Mouse (Mus musculus): ENCODE measurements around the gene Aff4. TPM values are rescaled to one million over a fixed set of nuclear protein-coding genes. Genes with fewer than 3 reads are reported as not detected.
A peak's percentile ranks its signal among the peaks of the same experiment; 100 is the strongest.

The Aff4 gene
- polyA plus RNA-seq, 1 experiment from 2014 or later = 53.4 TPM

GRCm38 (mm10) chr11:53451361-53451760 is 100.7 kb downstream of the Aff4 start:
- Histone ChIP-seq H3K27ac (no peak overlapping the region), H3K9me3 (no peaks in the 10 kb centered on the region), H3K4me2 (no peak overlapping the region), H3K27me3 (no peaks in the 10 kb centered on the region), H3K4me1 (peaks cover 2% of the 10 kb centered on the region; the same call in 1 of the 2 replicates), H3K9ac (no peak overlapping the region), H3K36me3 (no peaks in the 10 kb centered on the region), H3K4me3 (no peak overlapping the region)
- no peak for ATAC-seq (ENCODE audit: borderline replicate concordance, extremely low read depth, low FRiP score, low TSS enrichment)
- 50% methylated on average over 2 of the region's 2 CpGs for WGBS

GRCm38 (mm10) chr11:53452396-53452795 is 101.8 kb downstream of the Aff4 start:
- H3K27me3 ChIP-seq = no peaks in the 10 kb centered on the region
- peaks cover 5% of the 10 kb centered on the region for H3K4me1 ChIP-seq
- no peaks in the 10 kb centered on the region for H3K36me3 ChIP-seq
- no peaks in the 10 kb centered on the region for H3K9me3 ChIP-seq
- no peak overlapping the region for H3K9ac ChIP-seq
- WGBS = 93% methylated on average over 9 of the region's 9 CpGs
- H3K4me2 ChIP-seq = no peak overlapping the region
- H3K27ac ChIP-seq = no peak overlapping the region
- H3K4me3 ChIP-seq = no peak overlapping the region
- ATAC-seq (ENCODE audit: borderline replicate concordance, extremely low read depth, low FRiP score, low TSS enrichment) = no peak

GRCm38 (mm10) chr11:53453031-53453430 is 102.4 kb downstream of the Aff4 start:
- Histone ChIP-seq H3K4me3 (no peak overlapping the region), H3K9ac (no peak overlapping the region), H3K4me2 (no peak overlapping the region), H3K4me1 (peaks cover 5% of the 10 kb centered on the region), H3K27ac (no peak overlapping the region), H3K36me3 (no peaks in the 10 kb centered on the region), H3K9me3 (no peaks in the 10 kb centered on the region), H3K27me3 (no peaks in the 10 kb centered on the region; the same call in 1 of the 2 replicates)
- ATAC-seq (ENCODE audit: borderline replicate concordance, extremely low read depth, low FRiP score, low TSS enrichment) = no peak
- WGBS = 59% methylated on average over 5 of the region's 5 CpGs

- Histone ChIP-seq H3K4me3 (peak within 1 kb of the TSS; percentile 49), H3K4me2 (peak within 1 kb of the TSS; percentile 91), H3K9ac (peak within 1 kb of the TSS; percentile 59), H3K9me3 (no peaks in the 10 kb centered on the region), H3K27ac (no peak within 1 kb of the TSS), H3K36me3 (no peaks in the 10 kb centered on the region), H3K4me1 (peaks cover 5% of the 10 kb centered on the region), H3K27me3 (peaks cover 11% of the 10 kb centered on the region; the same call in 1 of the 2 replicates)
- ATAC-seq (ENCODE audit: borderline replicate concordance, extremely low read depth, low FRiP score, low TSS enrichment) = peak; percentile 89
- WGBS = 3% methylated on average over 42 of the region's 42 CpGs
Observed at GRCm38 (mm10) chr11:53456474-53457371, 106.1 kb downstream of the Aff4 start, which contains the start of the genes Gm10447 and Shroom1. Gm10447 (minus strand) TSS chr11:53457110. Shroom1 (plus strand) TSS chr11:53457205.

- ATAC-seq (ENCODE audit: borderline replicate concordance, extremely low read depth, low FRiP score, low TSS enrichment) = peak; percentile 46; the same call in 1 of the 2 replicates
- H3K27me3 ChIP-seq = peaks cover 19% of the 10 kb centered on the region
- H3K4me3 ChIP-seq = peak overlapping the region; percentile 49
- H3K27ac ChIP-seq = no peak overlapping the region
- peaks cover 5% of the 10 kb centered on the region for H3K4me1 ChIP-seq
- H3K36me3 ChIP-seq = no peaks in the 10 kb centered on the region
- H3K9ac ChIP-seq = peak overlapping the region; percentile 59
- 7% methylated on average over 29 of the region's 29 CpGs for WGBS
- H3K9me3 ChIP-seq = no peaks in the 10 kb centered on the region
- H3K4me2 ChIP-seq = peak overlapping the region; percentile 91
Observed at GRCm38 (mm10) chr11:53457372-53457954, 106.8 kb downstream of the Aff4 start.

GRCm38 (mm10) chr11:53458996-53459395 is 108.4 kb downstream of the Aff4 start:
- WGBS = 64% methylated on average over 3 of the region's 3 CpGs
- Histone ChIP-seq H3K4me1 (peaks cover 14% of the 10 kb centered on the region), H3K27me3 (peaks cover 34% of the 10 kb centered on the region), H3K27ac (no peak overlapping the region), H3K4me2 (no peak overlapping the region), H3K9me3 (no peaks in the 10 kb centered on the region), H3K4me3 (no peak overlapping the region), H3K36me3 (no peaks in the 10 kb centered on the region), H3K9ac (no peak overlapping the region)
- no peak for ATAC-seq (ENCODE audit: borderline replicate concordance, extremely low read depth, low FRiP score, low TSS enrichment)

GRCm38 (mm10) chr11:53460192-53460591 is 109.6 kb downstream of the Aff4 start:
- no peak overlapping the region for H3K4me3 ChIP-seq
- peaks cover 14% of the 10 kb centered on the region for H3K4me1 ChIP-seq
- no peak overlapping the region for H3K4me2 ChIP-seq
- peaks cover 46% of the 10 kb centered on the region for H3K27me3 ChIP-seq
- 66% methylated on average over 3 of the region's 3 CpGs for WGBS
- no peak for ATAC-seq (ENCODE audit: borderline replicate concordance, extremely low read depth, low FRiP score, low TSS enrichment)
- no peaks in the 10 kb centered on the region for H3K9me3 ChIP-seq
- no peak overlapping the region for H3K27ac ChIP-seq
- no peak overlapping the region for H3K9ac ChIP-seq
- no peaks in the 10 kb centered on the region for H3K36me3 ChIP-seq

- 27% methylated on average over 5 of the region's 5 CpGs for WGBS
- no peaks in the 10 kb centered on the region for H3K36me3 ChIP-seq
- H3K4me3 ChIP-seq = no peak overlapping the region
- no peaks in the 10 kb centered on the region for H3K9me3 ChIP-seq
- H3K4me2 ChIP-seq = no peak overlapping the region
- H3K27me3 ChIP-seq = peaks cover 60% of the 10 kb centered on the region
- peaks cover 16% of the 10 kb centered on the region for H3K4me1 ChIP-seq
- no peak overlapping the region for H3K27ac ChIP-seq
- no peak for ATAC-seq (ENCODE audit: borderline replicate concordance, extremely low read depth, low FRiP score, low TSS enrichment)
- H3K9ac ChIP-seq = no peak overlapping the region
Observed at GRCm38 (mm10) chr11:53461727-53462126, 111.1 kb downstream of the Aff4 start.

- peaks cover 17% of the 10 kb centered on the region for H3K4me1 ChIP-seq
- H3K27me3 ChIP-seq = peaks cover 78% of the 10 kb centered on the region
- 0 out of 2 replicates have a peak overlapping the region, but pooled peaks have one; percentile 6 for H3K9ac ChIP-seq
- H3K9me3 ChIP-seq = no peaks in the 10 kb centered on the region
- no peak overlapping the region for H3K27ac ChIP-seq
- peak overlapping the region; percentile 90 for H3K4me2 ChIP-seq
- 5% methylated on average over 54 of the region's 55 CpGs for WGBS
- ATAC-seq (ENCODE audit: borderline replicate concordance, extremely low read depth, low FRiP score, low TSS enrichment) = no peak
- H3K4me3 ChIP-seq = peak overlapping the region; percentile 43
- no peaks in the 10 kb centered on the region for H3K36me3 ChIP-seq
Observed at GRCm38 (mm10) chr11:53463551-53464424, 113.2 kb downstream of the Aff4 start.

GRCm38 (mm10) chr11:53466231-53466971 is 115.8 kb downstream of the Aff4 start:
- 6% methylated on average over 40 of the region's 40 CpGs for WGBS
- Histone ChIP-seq H3K27me3 (peaks cover 85% of the 10 kb centered on the region), H3K4me3 (peak overlapping the region; percentile 33), H3K36me3 (no peaks in the 10 kb centered on the region), H3K4me1 (peaks cover 22% of the 10 kb centered on the region), H3K9ac (no peak overlapping the region), H3K9me3 (no peaks in the 10 kb centered on the region), H3K4me2 (peak overlapping the region; percentile 61), H3K27ac (no peak overlapping the region)
- ATAC-seq (ENCODE audit: borderline replicate concordance, extremely low read depth, low FRiP score, low TSS enrichment) = peak; percentile 41

All from lung, embryonic 15.5 days (tissue).